Mouse (Mus musculus) cerebellum, adult 8-10 months (tissue): ENCODE measurements at regions not wholly inside any gene's neighbourhood (a gene's known extent, or its start where the extent isn't known, plus 50 kb on each side); places are given as distances from the start of the nearest gene placed in this dataset.

Experiments
- DNase-seq: peaks from one replicate; pipeline ENCODE4 v3.0.0; 2022

DNA sequence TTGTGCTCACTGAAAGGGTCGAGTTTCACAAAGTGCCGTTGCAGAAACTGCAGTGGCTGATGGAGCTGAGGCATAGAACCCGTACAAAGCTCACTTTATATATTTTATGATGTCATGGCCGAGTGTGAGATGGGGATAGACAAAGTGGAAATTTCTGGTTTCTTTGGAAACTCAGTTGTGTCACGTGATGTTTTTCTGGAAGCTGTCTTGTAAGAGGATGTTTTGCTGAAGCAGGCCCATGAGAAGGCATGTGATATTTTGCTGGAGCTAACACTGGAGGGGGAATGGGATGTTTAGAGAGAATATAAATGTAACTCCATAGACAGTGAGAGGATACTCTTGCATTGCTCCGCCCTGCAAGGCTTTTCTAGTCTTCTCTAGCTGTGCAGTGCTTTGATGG lies 311.7 kb downstream of the Tmem132b start:
- no peak for DNase-seq

DNA sequence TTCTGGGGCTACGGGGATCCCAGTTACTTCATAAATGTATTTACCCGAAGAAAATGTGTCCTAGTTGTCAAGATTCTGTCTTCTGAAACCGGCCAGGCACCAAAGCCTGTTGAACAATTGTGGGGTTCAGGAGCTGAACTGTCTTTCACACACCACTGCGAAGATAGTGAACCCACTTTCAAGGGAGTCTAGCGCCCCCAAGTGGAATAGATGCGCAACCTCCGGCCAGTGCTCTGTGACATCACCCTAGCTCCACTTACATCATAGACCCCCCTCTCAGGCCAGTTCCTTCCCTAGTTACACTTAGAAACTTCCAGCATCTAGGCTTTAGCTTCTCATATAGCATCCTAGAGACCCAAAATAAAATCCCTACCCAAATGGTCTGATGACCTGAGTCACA lies 318.1 kb downstream of the Tmem132b start:
- no peak for DNase-seq

DNA sequence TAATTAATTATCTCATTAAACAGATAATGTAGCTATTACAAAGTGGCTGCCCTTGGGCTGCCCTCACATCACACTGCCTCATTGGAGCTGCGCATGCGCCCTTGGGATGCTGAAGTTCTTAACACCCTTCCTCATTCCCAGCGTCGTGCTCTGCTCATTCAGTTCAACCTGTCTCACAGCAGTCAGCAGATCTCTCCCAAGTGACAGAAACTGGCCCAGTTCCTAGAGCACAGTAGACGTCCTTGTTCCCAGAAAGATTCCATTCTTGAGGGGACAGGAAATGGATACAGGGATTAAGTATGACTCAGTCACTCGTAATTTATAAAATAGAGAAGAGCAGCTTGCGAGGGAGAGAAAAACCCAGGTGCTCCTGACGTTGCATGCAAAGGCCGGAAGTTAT lies 344.7 kb downstream of the Tmem132b start:
- DNase-seq: no peak

DNA sequence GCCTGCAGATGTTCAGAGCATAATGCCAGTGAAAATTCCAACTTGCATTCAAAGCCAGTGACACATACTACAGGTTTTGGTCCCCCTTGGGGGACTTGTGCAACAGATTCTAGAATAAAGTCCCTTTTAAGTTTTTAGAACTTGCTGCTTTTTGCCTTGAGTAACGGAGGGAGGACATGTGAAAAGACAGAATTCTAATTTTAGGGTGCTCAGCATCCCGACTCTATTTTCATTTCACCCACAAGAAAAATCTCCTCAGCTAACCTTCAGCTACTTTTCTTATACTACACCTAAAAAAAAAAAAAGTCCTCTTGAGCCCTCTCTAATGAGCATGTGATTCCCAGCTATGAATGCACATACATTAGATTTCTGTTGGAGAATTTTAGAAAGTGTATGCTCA lies 357.3 kb downstream of the Tmem132b start:
- no peak for DNase-seq

DNA sequence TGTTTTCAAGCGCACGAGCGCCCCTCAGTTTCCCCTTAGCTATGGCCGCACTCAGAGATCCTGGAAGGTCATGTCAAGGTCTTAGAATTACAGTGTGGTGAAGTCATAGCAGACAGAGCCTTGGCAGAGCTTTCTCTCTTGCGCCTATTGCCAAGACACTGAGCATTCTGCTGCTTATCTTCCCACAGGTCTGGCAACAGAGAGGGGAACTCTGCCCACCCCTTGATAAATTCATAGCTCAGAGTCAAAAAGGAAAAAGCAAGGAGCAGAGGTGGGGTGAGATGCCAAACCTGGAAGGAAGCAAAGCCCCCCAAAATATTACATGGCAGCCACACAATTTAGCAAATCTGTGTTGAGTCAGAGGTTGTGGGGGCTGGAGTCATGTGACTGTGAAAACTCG lies 362.3 kb downstream of the Tmem132b start:
- DNase-seq: no peak

DNA sequence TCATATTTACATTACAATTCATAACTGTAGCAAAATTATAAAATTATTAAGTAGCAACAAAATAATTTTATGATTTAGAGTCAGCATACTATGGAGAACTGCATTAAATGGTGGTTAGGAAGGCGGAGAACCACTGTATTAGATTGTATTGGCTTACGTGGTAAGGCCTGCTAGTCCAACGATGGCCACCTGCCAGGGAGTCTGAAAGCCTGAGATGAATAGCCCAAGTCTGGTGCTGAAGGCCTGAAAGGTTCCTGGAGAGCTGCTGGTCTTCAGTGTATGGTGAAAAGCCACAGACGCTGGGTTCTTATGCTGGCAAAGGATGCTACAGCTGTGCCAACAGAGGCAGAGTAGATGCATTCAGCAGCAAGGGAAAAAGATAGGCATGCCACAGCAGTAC lies 370.5 kb downstream of the Tmem132b start:
- no peak for DNase-seq

DNA sequence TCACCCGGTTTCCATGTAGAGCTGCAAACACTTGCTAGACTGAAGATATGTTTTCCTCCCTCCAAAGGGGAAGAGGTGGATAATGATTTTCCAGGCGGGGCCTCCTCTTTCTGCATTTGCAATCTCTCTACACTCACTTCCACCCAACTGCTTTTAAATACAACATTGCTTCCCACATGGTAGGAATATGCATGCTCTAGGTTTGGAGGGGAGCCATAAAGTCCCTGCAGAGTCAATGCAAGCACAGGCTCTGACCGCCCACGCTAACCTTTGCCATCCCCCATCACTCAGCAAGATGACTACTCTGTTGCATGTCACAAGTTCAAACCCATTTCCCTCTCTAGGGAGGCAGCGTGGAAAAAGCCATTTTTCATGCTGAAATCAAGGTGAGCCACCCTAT lies 372.9 kb downstream of the Tmem132b start:
- no peak for DNase-seq

DNA sequence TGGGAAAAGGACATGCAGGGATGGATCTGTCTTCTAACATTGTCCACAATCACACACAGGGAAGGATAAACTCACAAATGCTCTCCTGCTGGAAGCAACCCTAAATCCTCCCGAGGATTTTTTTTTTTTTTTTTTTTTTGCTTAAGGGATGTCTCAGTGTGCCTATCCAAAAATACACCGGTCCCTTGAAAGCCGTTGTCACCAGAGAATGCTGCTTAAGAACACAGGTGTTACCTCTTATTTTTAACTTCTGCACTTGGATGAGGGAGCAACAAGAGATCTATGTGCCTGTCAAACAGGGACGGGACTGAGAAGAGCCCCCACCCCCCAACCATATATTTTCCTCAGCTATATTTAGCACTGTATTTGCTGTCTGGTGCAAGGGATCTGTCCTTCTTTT lies 375.8 kb downstream of the Tmem132b start:
- DNase-seq: no peak

DNA sequence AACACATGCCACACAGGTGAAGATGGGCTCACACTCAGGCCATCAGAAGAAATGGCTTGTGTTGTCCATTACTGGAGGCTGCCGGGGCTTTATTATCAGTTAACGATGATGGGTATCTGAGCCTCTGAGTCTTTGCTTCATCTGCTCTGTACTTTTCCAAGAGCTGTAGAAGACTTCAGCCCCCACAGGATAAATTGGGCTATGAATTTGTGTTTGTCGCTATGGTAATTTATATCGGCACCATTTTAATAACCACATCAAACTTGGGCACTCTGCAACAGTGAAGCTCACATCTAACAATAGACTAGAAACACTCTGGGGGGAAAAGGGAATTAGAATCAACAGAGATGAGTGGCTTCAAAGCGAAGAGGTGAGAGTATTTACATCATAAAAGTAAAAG lies 376.3 kb downstream of the Tmem132b start:
- DNase-seq: no peak

DNA sequence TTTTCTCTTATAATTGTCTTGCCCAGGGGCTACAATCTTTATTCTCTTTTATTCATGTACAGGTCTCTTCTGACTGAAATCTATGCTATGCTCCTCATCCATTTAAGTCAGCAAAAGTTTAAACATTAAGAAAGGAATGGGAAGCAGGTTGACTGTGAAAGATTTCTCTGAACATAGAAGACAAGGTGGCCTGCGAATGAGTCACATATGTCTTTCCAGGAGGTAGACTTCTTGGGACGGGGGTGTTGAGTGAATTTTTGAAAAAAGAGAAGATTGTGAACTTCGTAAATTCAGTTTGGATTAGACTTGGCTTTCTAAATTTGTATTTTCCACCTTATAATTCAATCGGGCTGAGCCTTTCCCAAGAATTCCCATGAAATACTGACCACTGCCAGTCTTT lies 384.3 kb downstream of the Tmem132b start:
- no peak for DNase-seq

DNA sequence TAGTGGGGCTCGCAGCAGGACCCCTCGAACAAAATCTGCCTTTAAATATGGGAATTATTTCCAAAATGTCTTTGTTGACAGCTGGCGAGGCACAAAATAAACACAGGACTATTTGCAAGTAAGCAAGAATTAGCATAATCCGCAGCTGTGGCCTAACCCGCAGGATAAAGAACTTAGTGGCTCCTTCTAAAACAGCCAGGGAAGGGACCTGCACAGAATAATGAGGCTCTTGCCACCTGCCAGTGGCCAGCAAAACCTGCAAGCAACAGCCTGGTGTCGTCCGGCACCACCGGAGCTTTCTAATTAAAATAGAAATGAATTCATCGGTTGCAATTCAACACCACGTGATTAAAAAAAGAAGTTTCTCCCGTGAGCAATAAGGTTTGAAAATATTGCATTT lies 389.4 kb downstream of the Tmem132b start:
- no peak for DNase-seq

DNA sequence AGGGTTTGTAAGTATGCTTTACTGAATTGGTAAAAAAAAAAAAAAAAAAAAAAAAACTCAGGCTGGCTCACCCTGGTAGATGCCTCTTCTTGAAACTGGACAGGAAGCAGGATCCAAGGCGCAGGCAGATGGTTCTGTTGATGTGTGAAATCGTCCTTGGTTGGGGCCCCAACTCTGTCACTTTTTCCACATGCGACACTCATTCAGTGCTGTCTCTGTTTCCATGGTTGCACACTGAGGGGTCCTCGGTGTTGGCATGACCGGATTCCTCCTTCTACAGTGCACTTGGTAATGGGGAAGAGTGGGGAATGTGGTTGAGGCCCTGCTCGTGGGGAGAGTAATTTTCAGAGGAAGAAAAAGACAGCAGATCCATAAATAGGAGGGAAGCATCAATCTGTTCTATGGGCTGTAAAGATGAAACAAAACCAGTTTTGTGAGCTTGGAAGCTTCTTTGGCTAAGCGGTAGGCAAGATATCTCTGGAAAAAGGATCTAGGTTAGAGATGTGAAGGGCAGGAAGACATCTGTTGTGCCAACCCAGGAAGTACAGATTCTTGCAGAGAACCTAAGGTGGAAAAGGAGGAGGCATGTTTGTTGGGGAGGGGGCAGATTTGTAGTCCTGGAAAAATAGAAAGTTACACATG lies 394.4 kb downstream of the Tmem132b start:
- DNase-seq: no peak

DNA sequence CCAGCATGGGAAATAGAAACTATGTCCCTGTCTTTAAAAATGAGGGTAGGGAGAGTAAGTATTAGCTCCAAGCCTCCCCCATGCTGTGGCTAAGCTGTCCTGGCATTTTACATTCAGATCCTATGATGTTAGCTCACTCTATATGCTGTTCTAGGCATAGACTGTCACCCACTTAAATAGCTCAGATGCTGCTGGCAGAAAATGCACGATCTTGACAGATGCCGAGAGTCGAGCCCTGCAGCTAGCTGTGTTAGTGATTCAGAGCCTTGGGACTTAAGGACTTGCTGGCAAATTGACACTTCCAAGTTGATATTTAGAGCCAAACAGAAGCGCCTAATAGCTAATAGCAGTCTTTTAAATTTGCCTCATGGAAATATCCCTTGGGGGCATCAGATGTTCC lies 399.9 kb downstream of the Tmem132b start:
- DNase-seq: no peak

DNA sequence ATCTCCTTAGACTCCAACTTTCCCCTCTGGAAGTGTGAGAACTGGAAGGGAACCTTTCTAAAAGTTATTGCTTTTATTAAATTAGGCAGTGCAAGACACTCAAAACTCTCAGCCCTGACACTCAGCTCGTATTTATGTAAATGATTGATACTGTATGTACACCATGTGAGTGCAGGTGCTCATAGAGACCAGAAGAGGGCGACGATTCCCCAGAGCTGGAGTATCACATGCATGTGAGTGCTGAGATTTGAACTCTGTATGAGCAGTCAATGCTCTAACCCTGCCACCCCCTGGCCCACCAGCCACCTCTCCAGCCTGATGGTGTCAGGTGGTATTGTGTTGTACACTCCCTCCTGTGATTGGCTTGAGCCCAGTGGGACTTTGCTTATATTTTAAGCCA lies 407.8 kb downstream of the Tmem132b start:
- DNase-seq: no peak

DNA sequence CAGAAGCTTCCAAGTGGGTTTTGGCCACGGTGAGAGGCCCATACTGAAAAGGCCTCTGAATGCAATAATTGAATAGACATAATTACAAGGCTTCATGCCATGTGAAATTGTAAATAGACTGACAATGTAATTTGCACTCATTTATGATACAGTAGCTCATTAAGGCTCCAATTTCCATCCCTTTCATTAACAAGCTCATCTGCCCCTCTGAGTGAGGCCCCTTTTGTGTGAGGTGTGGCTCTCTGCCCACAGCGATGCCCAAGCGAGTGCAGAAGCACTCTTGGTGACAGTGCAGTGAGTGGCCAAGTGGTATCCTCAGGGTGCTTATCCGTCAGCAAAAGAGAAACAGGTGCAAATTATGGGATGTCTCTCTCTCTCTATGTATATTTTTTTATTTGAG lies 415.2 kb downstream of the Tmem132b start:
- no peak for DNase-seq

DNA sequence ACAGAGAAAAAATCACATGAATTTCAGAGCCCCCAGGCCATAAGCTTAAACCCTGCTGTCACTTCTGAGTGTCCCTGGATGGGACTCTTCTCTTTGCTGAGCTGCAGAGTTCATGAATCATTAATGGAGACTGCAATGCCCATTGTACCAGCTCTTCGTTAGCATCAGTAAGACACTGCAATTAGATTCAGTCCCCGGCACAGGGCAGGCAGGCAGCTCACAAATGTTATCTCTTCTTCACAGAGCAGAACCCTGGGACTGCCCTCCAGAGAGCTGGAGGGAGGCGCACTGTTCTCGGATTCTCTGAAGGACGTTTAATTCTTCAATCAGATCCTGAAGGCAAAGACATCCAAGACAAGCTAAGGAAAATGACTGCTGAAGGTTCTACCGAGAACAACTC lies 420.1 kb downstream of the Tmem132b start:
- no peak for DNase-seq

DNA sequence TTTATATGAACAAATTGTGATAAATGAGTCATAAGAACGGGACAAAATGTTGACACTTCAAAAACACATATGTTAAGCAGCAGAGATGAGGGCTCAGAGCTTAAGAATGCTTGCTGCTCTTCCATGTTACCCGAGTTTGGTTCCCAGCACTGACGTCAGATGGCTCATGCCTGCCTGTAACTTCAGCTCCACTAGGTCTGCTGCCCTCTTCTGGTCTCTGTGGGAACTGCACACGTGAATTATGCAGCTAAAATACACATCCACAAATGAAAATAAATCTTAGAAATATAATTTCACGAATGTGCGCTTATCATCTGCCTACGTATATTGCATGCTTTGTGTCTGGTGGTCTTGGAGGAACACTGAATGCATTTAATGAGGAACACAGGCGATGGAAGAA lies 432.5 kb downstream of the Tmem132b start:
- DNase-seq: peak; percentile 4

DNA sequence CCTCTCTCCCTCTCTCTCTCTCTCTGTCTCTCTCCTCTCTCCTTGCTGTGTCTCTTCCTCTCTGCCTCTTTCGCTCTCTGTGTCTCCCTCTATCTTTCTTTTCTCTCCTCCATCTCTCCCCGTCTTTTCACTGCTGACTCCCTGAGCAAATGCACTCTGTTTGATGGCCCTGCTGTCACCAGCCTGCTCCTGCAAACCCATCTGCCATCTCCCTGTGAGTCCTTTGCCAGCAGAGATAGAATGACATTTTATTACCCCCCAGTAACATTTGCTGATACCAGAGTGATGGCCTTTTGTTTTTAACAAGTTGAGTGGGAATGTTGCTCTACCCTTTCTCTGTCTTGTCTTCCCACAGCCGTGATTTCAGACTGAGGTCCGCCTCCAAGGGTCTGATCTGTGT lies 436.6 kb downstream of the Tmem132b start:
- no peak for DNase-seq

DNA sequence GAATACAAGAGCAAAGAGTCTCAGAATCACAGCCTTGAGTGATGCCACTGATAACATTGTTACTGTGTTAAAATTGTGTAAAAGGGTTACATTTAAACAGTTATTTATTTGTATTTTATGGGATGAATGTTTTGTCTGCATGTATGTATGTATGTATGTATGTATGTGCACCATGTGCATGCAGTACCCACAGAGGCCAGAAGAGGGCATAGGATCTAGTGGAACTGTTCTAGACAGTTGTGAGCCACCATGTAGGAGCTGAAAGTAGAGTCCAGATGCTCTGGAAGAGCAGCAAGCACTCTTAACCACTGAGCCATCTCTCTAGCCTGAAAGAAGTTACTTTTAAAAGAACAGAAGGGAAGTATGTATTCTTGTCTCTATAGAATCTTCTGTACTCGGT lies 442.5 kb downstream of the Tmem132b start:
- DNase-seq: no peak

DNA sequence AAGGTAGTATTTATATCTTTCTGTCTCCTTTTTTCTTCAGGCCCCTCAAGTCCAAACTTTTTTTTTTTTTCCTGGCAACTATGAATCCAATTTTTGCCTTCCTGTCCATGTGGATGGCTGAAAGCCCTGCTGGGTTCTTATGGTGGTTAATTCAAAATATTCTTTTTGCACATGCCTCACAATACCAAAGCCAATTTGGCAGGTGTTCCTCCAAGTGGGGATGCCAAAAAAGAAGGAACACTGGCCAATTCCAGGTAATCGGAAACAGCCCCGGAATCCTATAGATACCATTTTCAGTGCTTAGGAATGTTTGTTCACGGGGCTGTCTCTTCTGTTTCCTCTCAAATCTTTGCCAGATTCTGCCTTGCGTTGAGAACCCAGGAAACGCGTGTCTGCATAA lies 448.2 kb downstream of the Tmem132b start:
- DNase-seq: peak; percentile 1

DNA sequence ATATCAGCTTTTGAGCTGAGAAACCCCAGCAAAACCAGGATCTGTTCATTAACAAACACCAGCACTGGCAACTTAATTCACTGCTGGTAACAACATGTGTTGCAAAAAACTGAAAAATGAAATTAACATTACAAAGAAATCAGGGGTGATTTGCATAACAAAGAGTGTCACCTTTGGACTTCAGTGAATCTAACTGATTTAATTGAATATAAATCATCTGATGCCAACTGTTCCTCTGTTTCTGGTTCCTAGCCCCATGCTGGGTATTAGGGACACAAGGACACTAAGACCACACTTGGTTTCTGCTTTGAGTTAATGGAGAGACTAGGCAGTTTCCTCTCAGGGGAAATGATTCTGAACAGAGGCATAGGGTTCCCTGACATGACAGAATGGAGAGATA lies 453.8 kb downstream of the Tmem132b start:
- DNase-seq: no peak

DNA sequence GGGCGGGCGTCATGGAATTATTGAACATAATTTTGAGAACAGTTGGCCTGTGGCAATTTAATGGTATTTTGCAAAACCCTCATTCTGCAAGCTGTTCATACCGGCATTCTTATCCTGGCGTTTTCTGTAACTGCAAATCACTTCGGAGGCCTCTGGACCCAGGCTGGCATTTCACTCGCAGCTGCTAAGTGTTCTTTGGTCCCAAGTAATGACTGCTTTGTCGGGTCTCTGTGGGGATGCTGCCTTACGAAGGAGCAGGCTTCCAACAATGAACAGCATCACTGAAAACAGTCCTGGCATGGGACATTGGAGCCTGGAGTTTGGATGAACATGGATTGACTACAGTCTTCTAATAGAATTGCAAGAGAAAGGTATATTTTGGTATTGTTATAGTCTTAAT lies 465.6 kb downstream of the Tmem132b start:
- DNase-seq: no peak

DNA sequence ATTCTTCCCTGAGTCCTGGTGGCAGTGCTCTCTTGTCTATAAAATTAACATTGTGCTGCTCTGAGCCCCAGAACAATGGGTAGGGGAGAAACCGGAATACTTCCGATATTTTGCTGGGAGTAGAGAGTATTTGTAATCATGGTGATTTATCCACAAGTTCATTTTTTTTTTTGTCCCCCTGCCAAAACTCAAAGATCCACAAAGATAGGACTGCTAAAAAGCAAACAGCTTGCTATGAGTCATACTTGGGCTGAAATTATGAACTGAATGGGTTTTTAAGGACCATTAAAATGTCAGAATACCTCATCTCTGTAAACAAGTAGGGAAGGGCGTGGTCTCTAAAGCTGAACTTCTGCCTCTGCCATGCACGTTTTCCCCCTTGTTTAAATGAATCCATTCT lies 476.3 kb downstream of the Tmem132b start:
- DNase-seq: no peak

DNA sequence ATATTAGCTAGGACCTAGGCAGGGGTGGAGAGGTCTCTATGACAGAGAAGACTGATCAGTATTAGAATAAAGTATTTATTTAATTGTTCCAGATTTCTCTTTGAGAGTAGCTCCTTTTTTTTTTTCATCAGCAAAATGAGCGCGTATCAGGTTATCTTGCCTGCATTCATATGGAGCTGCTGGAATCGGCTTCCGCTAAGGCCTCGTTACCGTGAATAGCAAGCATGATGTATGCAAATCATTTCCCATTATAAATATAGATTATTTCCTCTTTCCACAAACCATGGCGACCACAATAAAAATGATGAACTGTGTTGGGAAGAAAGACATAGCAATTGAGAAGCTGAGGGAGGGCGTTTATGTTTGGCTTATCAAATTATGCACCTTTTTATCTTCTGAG lies 476.7 kb downstream of the Tmem132b start:
- DNase-seq: no peak

DNA sequence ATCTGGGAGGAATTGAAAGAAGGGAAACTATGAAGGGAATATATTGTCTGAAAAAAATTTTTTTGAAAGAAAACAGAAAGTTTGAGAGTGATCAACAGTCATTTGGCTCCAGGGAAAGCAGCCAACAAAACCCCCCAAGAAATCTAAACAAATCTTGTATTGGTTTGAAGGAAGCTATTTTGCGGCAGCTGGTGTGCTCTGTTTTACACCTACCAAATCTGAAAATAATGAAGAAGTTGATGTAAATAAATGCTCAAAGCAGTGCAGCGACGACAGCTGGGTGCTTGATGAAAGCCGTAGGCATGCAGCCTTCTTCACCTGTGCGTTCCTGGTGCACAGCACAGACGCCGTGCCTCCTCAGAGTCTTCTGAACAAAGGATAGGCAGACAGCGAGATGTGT lies 488.2 kb downstream of the Tmem132b start:
- no peak for DNase-seq

DNA sequence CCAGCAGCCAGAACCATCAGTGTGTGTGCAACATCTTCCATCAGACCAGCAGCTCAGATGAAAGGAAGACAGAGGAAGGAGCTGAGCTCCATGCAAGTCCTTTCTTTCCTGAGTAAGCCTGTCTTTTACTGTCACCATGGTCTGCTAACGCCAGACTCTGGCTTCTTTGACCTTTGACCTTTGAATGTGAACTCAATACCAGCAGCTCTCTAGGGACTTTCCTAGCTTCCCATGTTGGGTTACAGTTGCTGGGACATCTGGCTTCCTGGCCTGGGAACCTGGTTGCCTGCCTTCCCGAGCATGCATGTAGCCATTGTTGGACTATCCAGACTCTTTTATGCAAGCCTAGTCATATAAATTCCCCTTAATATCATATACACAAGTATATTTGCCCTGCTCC lies 492.3 kb downstream of the Tmem132b start:
- DNase-seq: no peak
